Mouse (Mus musculus) adrenal gland, adult (tissue): ENCODE measurements around the gene Gm17428.
A peak's percentile ranks its signal among the peaks of the same experiment; 100 is the strongest.
"Not testable (repeated sequence)": the region's sequence is repeated elsewhere in the genome, so short reads cannot be mapped to it uniquely, and the experiment has no call there.

Experiments
- DNase-seq, 2 experiments: peaks; one replicate each; pipeline ENCODE4 v3.0.0; 2022 to 2023; ENCODE audit warnings: low spot score in 1 of 2; ENCODE audit not compliant: inconsistent age in 2 of 2

The Gm17428 gene

GRCm38 (mm10) chr14:54976633-54977032, at the start of gene Gm17428:
Gene Gm17428 (plus strand): TSS chr14:54976933.
- no peak for DNase-seq

DNA sequence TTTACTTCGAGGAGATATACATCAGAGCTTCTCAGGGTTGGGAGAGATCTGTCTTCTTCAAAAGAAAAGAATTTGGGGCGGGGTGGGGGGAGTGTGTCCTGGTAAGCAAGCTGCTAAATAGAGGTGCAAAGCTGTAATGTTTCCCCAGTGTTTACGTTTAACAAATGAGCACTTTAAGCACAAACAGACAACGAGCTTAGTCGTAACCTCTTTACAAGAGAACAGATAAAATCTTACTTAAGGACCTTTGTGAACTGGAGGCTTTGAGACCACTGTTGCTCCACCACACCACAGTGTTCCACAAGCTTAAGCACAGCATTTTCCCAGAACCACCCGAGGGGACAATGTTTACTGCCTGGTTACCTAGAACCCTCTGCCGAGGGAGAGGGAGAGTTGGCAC, 49.4 kb upstream of the Gm17428 start:
- no peak for DNase-seq

DNA sequence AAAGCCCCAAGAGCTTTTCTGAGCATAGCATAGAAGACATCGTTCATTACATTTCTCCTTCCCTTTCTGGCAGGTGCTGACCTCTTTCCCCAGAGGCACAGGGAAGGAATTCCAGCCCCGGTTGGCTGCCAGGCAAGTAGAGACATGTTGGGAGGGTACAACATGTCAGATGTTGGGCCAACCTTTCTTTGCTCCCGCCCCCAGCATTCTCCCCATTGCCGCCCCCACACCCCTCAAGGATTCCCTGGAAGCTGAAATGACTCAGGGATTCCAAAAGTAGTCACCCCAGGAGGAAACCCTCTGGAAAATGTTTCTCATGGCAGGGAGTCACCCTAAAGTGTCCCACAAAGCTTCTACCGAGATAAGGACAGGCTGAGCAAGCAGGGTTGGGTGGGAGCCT, 46.9 kb upstream of the Gm17428 start:
- peak in 1 of 2 experiments; percentile 24 for DNase-seq

DNA sequence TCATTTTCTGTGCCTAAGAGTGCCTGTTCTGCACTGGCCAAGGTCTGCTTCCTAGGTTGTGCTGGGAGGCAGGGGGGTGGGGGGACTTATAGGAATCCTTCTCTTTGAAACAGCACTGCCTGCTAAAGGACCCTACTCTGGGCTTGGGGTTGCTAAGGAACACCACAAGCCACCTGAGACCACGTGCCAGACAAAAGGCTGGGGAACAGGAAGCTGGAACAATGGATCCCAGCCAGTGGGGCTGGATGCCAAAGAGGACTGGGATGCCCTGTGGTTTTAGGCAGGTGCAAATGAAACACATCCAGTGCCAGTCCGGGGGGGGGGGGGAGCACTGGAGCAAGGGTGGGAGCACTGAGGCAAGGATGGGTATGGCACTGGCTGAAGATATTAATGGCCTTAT, 46.3 kb upstream of the Gm17428 start:
- DNase-seq: no peak

- no peak for DNase-seq
These were observed 44.0 kb upstream of the Gm17428 start, which contains the start of gene Il25 for GRCm38 (mm10) chr14:54932645-54933150. Gene Il25 (plus strand): TSS chr14:54932695.

GRCm38 (mm10) chr14:54935904-54936830, 40.6 kb upstream of the Gm17428 start, which contains the start of gene Cmtm5:
Gene Cmtm5 (plus strand): TSS chr14:54936261.
- DNase-seq: no peak

GRCm38 (mm10) chr14:54936831-54937160, 39.9 kb upstream of the Gm17428 start:
- DNase-seq: no peak

DNA sequence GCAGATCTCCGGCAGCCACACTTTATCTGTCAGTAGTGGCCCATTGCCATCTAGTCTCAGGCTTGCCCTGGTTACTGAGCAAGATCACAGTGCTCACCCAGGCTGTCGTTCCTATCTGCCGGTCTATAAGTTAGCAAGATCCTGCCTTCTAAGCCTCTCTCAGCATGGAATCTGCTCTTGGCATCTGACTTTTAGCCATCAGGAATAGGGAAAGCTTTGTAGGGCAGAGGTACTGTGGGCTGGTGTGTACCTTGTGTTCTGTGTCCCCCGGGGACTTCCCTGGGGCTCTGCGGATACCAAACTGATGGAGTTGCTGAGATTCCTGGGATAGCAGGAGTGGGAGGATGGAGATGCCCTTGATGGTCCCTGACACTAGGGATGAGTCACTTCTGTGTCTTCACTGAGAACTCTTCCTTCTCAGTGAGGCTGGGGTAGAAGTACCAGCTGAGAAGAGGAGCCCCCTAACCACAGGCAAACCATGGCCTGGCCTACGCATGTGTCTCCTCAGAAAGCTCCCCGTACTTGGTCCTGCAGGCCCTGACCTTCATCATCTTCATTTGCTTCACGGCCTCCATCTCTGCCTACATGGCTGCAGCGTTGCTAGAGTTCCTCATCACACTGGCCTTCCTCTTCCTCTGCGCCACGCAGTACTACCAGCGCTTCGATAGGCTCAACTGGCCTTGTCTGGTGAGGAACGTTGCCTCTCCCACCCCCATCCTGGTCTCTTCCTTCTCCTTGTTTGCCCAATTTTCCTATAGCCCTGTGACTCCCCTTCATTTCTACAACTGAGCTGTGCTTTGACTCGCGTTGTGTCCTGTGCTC, 39.2 kb upstream of the Gm17428 start:
- DNase-seq: no peak

DNA sequence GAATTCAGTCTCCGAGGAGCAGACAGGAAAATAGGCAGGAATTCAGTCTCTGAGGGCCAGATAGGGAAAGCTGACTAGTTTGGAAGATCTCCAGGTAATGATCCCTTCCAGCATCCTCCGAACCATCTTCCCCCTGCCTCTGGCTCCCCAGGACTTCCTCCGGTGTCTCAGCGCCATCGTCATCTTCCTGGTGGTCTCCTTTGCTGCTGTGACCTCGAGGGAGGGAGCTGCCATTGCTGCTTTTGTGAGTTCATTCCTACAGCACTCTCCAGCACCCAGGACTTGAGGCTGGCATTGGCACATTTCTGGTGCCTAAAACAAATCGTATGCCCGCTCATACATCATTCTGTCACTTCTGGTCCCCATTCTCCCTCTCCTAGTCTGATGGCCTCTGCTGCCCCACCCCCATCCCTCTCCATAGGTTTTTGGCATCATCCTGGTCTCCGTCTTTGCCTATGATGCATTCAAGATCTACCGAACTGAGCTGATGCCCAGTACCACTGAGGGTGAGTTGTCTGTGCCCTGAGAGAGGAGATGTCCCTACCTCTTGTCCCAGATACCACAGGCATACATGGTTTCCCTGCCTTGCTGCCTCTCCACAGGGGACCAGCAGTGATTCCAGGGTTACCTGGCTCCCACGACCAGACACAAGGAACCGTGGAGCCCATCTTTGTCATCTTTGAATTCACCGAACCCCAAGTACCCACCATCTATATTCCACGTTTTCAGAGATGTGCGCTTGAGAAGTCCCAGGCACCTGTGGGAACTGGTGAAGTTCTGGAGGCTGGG, 38.1 kb upstream of the Gm17428 start:
- DNase-seq: no peak

- peak; percentile 63 to 87 for DNase-seq
These were observed 37.1 kb upstream of the Gm17428 start for GRCm38 (mm10) chr14:54939434-54940175.

DNA sequence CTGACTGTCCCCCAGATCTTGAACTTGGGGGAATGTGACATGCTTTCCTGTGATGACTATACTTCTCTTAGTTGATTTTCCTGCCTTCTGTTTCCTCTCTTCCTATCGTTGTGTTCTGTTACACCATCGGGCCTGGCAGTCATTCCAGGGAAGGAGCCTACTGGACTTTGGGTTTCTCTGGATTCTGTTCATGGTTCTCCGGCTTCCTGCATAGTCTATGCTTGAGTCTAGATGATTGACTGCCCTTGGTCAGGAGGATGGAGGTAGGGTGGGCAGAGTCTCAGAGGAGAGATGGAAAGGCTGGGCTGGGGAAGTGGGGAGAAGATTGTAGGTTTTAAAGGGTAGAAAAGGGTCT, 36.6 kb upstream of the Gm17428 start:
- no peak for DNase-seq

- DNase-seq: no peak
These were observed 35.4 kb upstream of the Gm17428 start for GRCm38 (mm10) chr14:54941024-54941978.

DNA sequence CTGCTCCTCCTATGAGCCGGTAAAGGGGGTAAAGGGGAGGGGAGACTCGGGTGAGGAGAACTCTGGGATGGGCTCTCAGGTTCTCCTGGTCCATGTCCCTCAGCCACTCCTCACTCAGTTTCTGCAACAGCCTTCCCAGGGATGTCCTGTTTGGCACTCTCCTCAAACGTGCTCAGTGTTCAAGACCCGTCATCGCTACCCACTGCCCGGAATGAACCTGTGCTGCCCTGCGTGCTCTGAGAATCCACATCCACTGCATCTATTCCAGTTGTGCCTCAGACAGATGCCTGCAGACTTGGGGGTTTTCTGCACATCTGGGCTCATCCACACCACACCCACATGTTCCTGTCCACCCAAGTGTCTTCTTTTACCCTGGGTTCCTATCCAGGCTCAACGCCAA, 34.3 kb upstream of the Gm17428 start:
- DNase-seq: no peak

GRCm38 (mm10) chr14:54943971-54944370, 32.8 kb upstream of the Gm17428 start:
- DNase-seq: no peak

GRCm38 (mm10) chr14:54944939-54945338, 31.8 kb upstream of the Gm17428 start:
- no peak for DNase-seq

GRCm38 (mm10) chr14:54945975-54946704, 30.6 kb upstream of the Gm17428 start:
- no peak for DNase-seq

GRCm38 (mm10) chr14:54947008-54947407, 29.7 kb upstream of the Gm17428 start:
- not testable (repeated sequence) for DNase-seq

DNA sequence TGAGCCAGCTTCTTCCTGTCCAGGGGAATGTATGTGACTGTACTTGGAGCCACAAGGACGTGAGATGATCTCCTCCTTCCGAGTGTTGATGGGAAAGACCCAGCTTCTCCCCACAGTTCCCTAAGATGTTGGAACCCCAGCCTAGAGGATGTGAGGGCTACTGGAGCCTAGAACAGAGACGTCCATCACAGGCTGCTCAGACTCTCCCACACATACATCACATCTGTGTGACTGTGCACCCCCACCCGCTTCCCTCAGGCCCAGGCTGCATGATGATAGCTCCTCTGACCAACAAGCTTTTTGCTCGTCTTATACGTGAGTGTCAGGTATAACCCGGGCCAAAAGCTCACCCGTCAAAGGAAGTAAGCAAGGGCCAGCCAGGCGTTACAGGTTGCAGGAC, 28.0 kb upstream of the Gm17428 start:
- no peak for DNase-seq
